Mouse (Mus musculus): ENCODE data around the gene Olfr1316. TPM values are rescaled to one million over a fixed set of nuclear protein-coding genes. Genes with fewer than 3 reads are reported as not detected.

Gene Olfr1316
- not detected in 2 replicates for polyA plus RNA-seq (2016; fragmentation: Nextera tagmentation; extraction: Ambion mirVana)

- Histone ChIP-seq H3K27me3 (ENCODE audit: insufficient read depth, poor library complexity, severe bottlenecking) (no peaks in the 10 kb centered on the region), H3K4me1 (replicated peaks) (no peaks in the 10 kb centered on the region), H3K36me3 (no peaks in the 10 kb centered on the region), H3K27ac (no peak within 1 kb of the TSS), H3K9me3 (no peaks in the 10 kb centered on the region), H3K4me3 (no peak within 1 kb of the TSS)
- WGBS: 87% methylated on average over 2 of the region's 2 CpGs
- DNase-seq (ENCODE audit: low spot score): no peak
Measured at GRCm38 (mm10) chr2:112134877-112135276, at the start of gene Olfr1316. Gene Olfr1316, minus strand, starts transcription at chr2:112134977.

- H3K9me3 ChIP-seq: no peaks in the 10 kb centered on the region
- no peak for DNase-seq (ENCODE audit: low spot score)
- H3K4me1 ChIP-seq (replicated peaks): no peaks in the 10 kb centered on the region
- H3K27ac ChIP-seq: no peak within 1 kb of the TSS
- H3K27me3 ChIP-seq (ENCODE audit: insufficient read depth, poor library complexity, severe bottlenecking): no peaks in the 10 kb centered on the region
- H3K4me3 ChIP-seq: no peak within 1 kb of the TSS
- H3K36me3 ChIP-seq: no peaks in the 10 kb centered on the region
Measured at GRCm38 (mm10) chr2:112153898-112154297, 19.1 kb upstream of the Olfr1316 start, which contains the start of gene Olfr1318. Gene Olfr1318, plus strand, starts transcription at chr2:112154198.

- Histone ChIP-seq H3K36me3 (no peaks in the 10 kb centered on the region), H3K27ac (no peak within 1 kb of the TSS), H3K27me3 (ENCODE audit: insufficient read depth, poor library complexity, severe bottlenecking) (no peaks in the 10 kb centered on the region), H3K9me3 (no peaks in the 10 kb centered on the region), H3K4me1 (replicated peaks) (no peaks in the 10 kb centered on the region), H3K4me3 (no peak within 1 kb of the TSS)
- WGBS: 84% methylated on average over 2 of the region's 2 CpGs
- DNase-seq (ENCODE audit: low spot score): no peak
Measured at GRCm38 (mm10) chr2:112140029-112140428, 5.3 kb upstream of the Olfr1316 start, which contains the start of gene Olfr1317. Gene Olfr1317, plus strand, starts transcription at chr2:112140329.

- Histone ChIP-seq H3K4me3 (no peak within 1 kb of the TSS), H3K27me3 (ENCODE audit: insufficient read depth, poor library complexity, severe bottlenecking) (no peaks in the 10 kb centered on the region), H3K4me1 (replicated peaks) (no peaks in the 10 kb centered on the region), H3K36me3 (no peaks in the 10 kb centered on the region), H3K27ac (no peak within 1 kb of the TSS), H3K9me3 (no peaks in the 10 kb centered on the region)
- 74% methylated on average over 1 of the region's 1 CpGs for WGBS
- no peak for DNase-seq (ENCODE audit: low spot score)
Measured at GRCm38 (mm10) chr2:112115340-112115739, 19.4 kb downstream of the Olfr1316 start, which contains the start of gene Olfr1315-ps1. Gene Olfr1315-ps1, minus strand, starts transcription at chr2:112115440.

- no peak within 1 kb of the TSS for H3K4me3 ChIP-seq
- H3K36me3 ChIP-seq: no peaks in the 10 kb centered on the region
- H3K4me1 ChIP-seq (replicated peaks): no peaks in the 10 kb centered on the region
- no peaks in the 10 kb centered on the region for H3K27me3 ChIP-seq (ENCODE audit: insufficient read depth, poor library complexity, severe bottlenecking)
- DNase-seq (ENCODE audit: low spot score): no peak
- no peaks in the 10 kb centered on the region for H3K9me3 ChIP-seq
- H3K27ac ChIP-seq: no peak within 1 kb of the TSS
Measured at GRCm38 (mm10) chr2:112096681-112097080, 38.1 kb downstream of the Olfr1316 start, which contains the start of gene Olfr1314. Gene Olfr1314, minus strand, starts transcription at chr2:112096781.

- Histone ChIP-seq H3K27ac (no peak within 1 kb of the TSS), H3K9me3 (no peaks in the 10 kb centered on the region), H3K27me3 (ENCODE audit: insufficient read depth, poor library complexity, severe bottlenecking) (no peaks in the 10 kb centered on the region), H3K4me1 (replicated peaks) (no peaks in the 10 kb centered on the region), H3K4me3 (no peak within 1 kb of the TSS), H3K36me3 (no peaks in the 10 kb centered on the region)
- DNase-seq (ENCODE audit: low spot score): no peak
Measured at GRCm38 (mm10) chr2:112077743-112078142, 57.0 kb downstream of the Olfr1316 start, which contains the start of gene Olfr1313. Gene Olfr1313, minus strand, starts transcription at chr2:112077843.

Other genes with a start within 250 kb of the Olfr1316 start
- not detected in 2 replicates for gene Olfr1306, start 218.7 kb downstream of the Olfr1316 start, polyA plus RNA-seq (2016; fragmentation: Nextera tagmentation; extraction: Ambion mirVana)
- not detected in 2 replicates for gene Olfr1307, start 185.5 kb downstream of the Olfr1316 start, polyA plus RNA-seq (2016; fragmentation: Nextera tagmentation; extraction: Ambion mirVana)
- gene Olfr1308, start 170.0 kb downstream of the Olfr1316 start, polyA plus RNA-seq (2016; fragmentation: Nextera tagmentation; extraction: Ambion mirVana): not detected in 2 replicates
- gene Olfr1309, start 144.7 kb downstream of the Olfr1316 start, polyA plus RNA-seq (2016; fragmentation: Nextera tagmentation; extraction: Ambion mirVana): not detected in 2 replicates
- gene Olfr1310, start 122.3 kb downstream of the Olfr1316 start, polyA plus RNA-seq (2016; fragmentation: Nextera tagmentation; extraction: Ambion mirVana): not detected in 2 replicates
- not detected in 2 replicates for gene Olfr1311, start 110.6 kb downstream of the Olfr1316 start, polyA plus RNA-seq (2016; fragmentation: Nextera tagmentation; extraction: Ambion mirVana)
- gene Olfr1312, start 84.7 kb downstream of the Olfr1316 start, polyA plus RNA-seq (2016; fragmentation: Nextera tagmentation; extraction: Ambion mirVana): not detected in 2 replicates
- gene Olfr1313, start 57.1 kb downstream of the Olfr1316 start, polyA plus RNA-seq (2016; fragmentation: Nextera tagmentation; extraction: Ambion mirVana): not detected in 2 replicates
- gene Olfr1314, start 38.2 kb downstream of the Olfr1316 start, polyA plus RNA-seq (2016; fragmentation: Nextera tagmentation; extraction: Ambion mirVana): not detected in 2 replicates
- not detected in 2 replicates for gene Olfr1315-ps1, start 19.5 kb downstream of the Olfr1316 start, polyA plus RNA-seq (2016; fragmentation: Nextera tagmentation; extraction: Ambion mirVana)
- gene Olfr1317, start 5.4 kb upstream of the Olfr1316 start, polyA plus RNA-seq (2016; fragmentation: Nextera tagmentation; extraction: Ambion mirVana): not detected in 2 replicates
- not detected in 2 replicates for gene Olfr1318, start 19.2 kb upstream of the Olfr1316 start, polyA plus RNA-seq (2016; fragmentation: Nextera tagmentation; extraction: Ambion mirVana)
- 13.3 and 14.8 TPM in 2 replicates for gene Lpcat4, start 104.5 kb upstream of the Olfr1316 start, polyA plus RNA-seq (2016; fragmentation: Nextera tagmentation; extraction: Ambion mirVana)
- not detected in 2 replicates for gene Nutm1, start 124.3 kb upstream of the Olfr1316 start, polyA plus RNA-seq (2016; fragmentation: Nextera tagmentation; extraction: Ambion mirVana)
- gene Nop10, start 126.9 kb upstream of the Olfr1316 start, polyA plus RNA-seq (2016; fragmentation: Nextera tagmentation; extraction: Ambion mirVana): 178 and 208 TPM in 2 replicates
- gene Slc12a6, start 130.8 kb upstream of the Olfr1316 start, polyA plus RNA-seq (2016; fragmentation: Nextera tagmentation; extraction: Ambion mirVana): 8.7 and 11.2 TPM in 2 replicates
- not detected in 2 replicates for gene Gm21985, start 131.3 kb upstream of the Olfr1316 start, polyA plus RNA-seq (2016; fragmentation: Nextera tagmentation; extraction: Ambion mirVana)
- gene Emc4, start 233.1 kb upstream of the Olfr1316 start, polyA plus RNA-seq (2016; fragmentation: Nextera tagmentation; extraction: Ambion mirVana): 119 and 140 TPM in 2 replicates
- gene Katnbl1, start 244.2 kb upstream of the Olfr1316 start, polyA plus RNA-seq (2016; fragmentation: Nextera tagmentation; extraction: Ambion mirVana): 37.7 and 42.1 TPM in 2 replicates

All from hindbrain, embryonic 10.5 days (tissue).